Mouse (Mus musculus): ENCODE data around the gene Zc2hc1b. TPM values are rescaled to one million over a fixed set of nuclear protein-coding genes. Genes with fewer than 3 reads are reported as not detected.

Gene Zc2hc1b
- polyA plus RNA-seq, 1 experiment from 2014 or later, result not detected

GRCm38 (mm10) chr10:13116706-13117665 is 60.8 kb downstream of the Zc2hc1b start:
- ATAC-seq (ENCODE audit: insufficient number of reproducible peaks, low FRiP score, low TSS enrichment, low read depth) (no peak), DNase-seq (ENCODE audit: low spot score) (no peak)
- Histone ChIP-seq H3K27me3 (ENCODE audit: control insufficient read depth, insufficient read depth, low read length) (no peaks in the 10 kb centered on the region), H3K4me1 (ENCODE audit: control insufficient read depth, insufficient read depth, low read length) (peaks cover 4% of the 10 kb centered on the region), H3K27ac (replicated peaks; ENCODE audit: low read depth, low read length) (no peak overlapping the region), H3K9ac (ENCODE audit: low read length) (no peak overlapping the region), H3K9me3 (ENCODE audit: control insufficient read depth, low read length) (no peaks in the 10 kb centered on the region), H3K4me3 (ENCODE audit: low read depth, low read length) (no peak overlapping the region), H3K36me3 (ENCODE audit: control insufficient read depth, insufficient read depth, low read length) (no peaks in the 10 kb centered on the region), H3K4me2 (ENCODE audit: low read depth, severe bottlenecking) (no peak overlapping the region)
- WGBS, result 44% methylated on average over 9 of the region's 9 CpGs

GRCm38 (mm10) chr10:13115030-13115429 is 62.8 kb downstream of the Zc2hc1b start:
- H3K4me1 ChIP-seq (ENCODE audit: control insufficient read depth, insufficient read depth, low read length), result peaks cover 4% of the 10 kb centered on the region
- DNase-seq (ENCODE audit: low spot score) (no peak), ATAC-seq (ENCODE audit: insufficient number of reproducible peaks, low FRiP score, low TSS enrichment, low read depth) (no peak)
- no peak overlapping the region for H3K4me2 ChIP-seq (ENCODE audit: low read depth, severe bottlenecking)
- H3K9ac ChIP-seq (ENCODE audit: low read length), result no peak overlapping the region
- no peak overlapping the region for H3K4me3 ChIP-seq (ENCODE audit: low read depth, low read length)
- H3K27ac ChIP-seq (replicated peaks; ENCODE audit: low read depth, low read length), result 0 out of 2 replicates have a peak overlapping the region, but pooled peaks have one; percentile 8
- no peaks in the 10 kb centered on the region for H3K27me3 ChIP-seq (ENCODE audit: control insufficient read depth, insufficient read depth, low read length)
- 90% methylated on average over 4 of the region's 4 CpGs for WGBS
- no peaks in the 10 kb centered on the region for H3K9me3 ChIP-seq (ENCODE audit: control insufficient read depth, low read length)
- H3K36me3 ChIP-seq (ENCODE audit: control insufficient read depth, insufficient read depth, low read length), result no peaks in the 10 kb centered on the region

- no peaks in the 10 kb centered on the region for H3K27me3 ChIP-seq (ENCODE audit: control insufficient read depth, insufficient read depth, low read length)
- ATAC-seq (ENCODE audit: insufficient number of reproducible peaks, low FRiP score, low TSS enrichment, low read depth), result no peak
- H3K36me3 ChIP-seq (ENCODE audit: control insufficient read depth, insufficient read depth, low read length), result no peaks in the 10 kb centered on the region
- no peak overlapping the region for H3K4me2 ChIP-seq (ENCODE audit: low read depth, severe bottlenecking)
- no peaks in the 10 kb centered on the region for H3K9me3 ChIP-seq (ENCODE audit: control insufficient read depth, low read length)
- WGBS, result 89% methylated on average over 4 of the region's 4 CpGs
- DNase-seq (ENCODE audit: low spot score), result no peak
- H3K27ac ChIP-seq (replicated peaks; ENCODE audit: low read depth, low read length), result no peak overlapping the region
- H3K4me1 ChIP-seq (ENCODE audit: control insufficient read depth, insufficient read depth, low read length), result peaks cover 4% of the 10 kb centered on the region
- no peak overlapping the region for H3K9ac ChIP-seq (ENCODE audit: low read length)
- no peak overlapping the region for H3K4me3 ChIP-seq (ENCODE audit: low read depth, low read length)
Observed at GRCm38 (mm10) chr10:13113641-13114040, 64.2 kb downstream of the Zc2hc1b start.

GRCm38 (mm10) chr10:13112849-13113248 is 65.0 kb downstream of the Zc2hc1b start:
- H3K9ac ChIP-seq (ENCODE audit: low read length), result no peak overlapping the region
- DNase-seq (ENCODE audit: low spot score) (no peak), ATAC-seq (ENCODE audit: insufficient number of reproducible peaks, low FRiP score, low TSS enrichment, low read depth) (no peak)
- H3K27ac ChIP-seq (replicated peaks; ENCODE audit: low read depth, low read length), result no peak overlapping the region
- H3K27me3 ChIP-seq (ENCODE audit: control insufficient read depth, insufficient read depth, low read length), result no peaks in the 10 kb centered on the region
- no peak overlapping the region for H3K4me2 ChIP-seq (ENCODE audit: low read depth, severe bottlenecking)
- no peaks in the 10 kb centered on the region for H3K36me3 ChIP-seq (ENCODE audit: control insufficient read depth, insufficient read depth, low read length)
- no peak overlapping the region for H3K4me3 ChIP-seq (ENCODE audit: low read depth, low read length)
- WGBS, result 55% methylated on average over 3 of the region's 3 CpGs
- H3K4me1 ChIP-seq (ENCODE audit: control insufficient read depth, insufficient read depth, low read length), result peaks cover 4% of the 10 kb centered on the region
- no peaks in the 10 kb centered on the region for H3K9me3 ChIP-seq (ENCODE audit: control insufficient read depth, low read length)

GRCm38 (mm10) chr10:13109781-13110180 is 68.0 kb downstream of the Zc2hc1b start:
- Histone ChIP-seq H3K36me3 (ENCODE audit: control insufficient read depth, insufficient read depth, low read length) (no peaks in the 10 kb centered on the region), H3K27ac (replicated peaks; ENCODE audit: low read depth, low read length) (no peak overlapping the region), H3K4me1 (ENCODE audit: control insufficient read depth, insufficient read depth, low read length) (no peaks in the 10 kb centered on the region), H3K27me3 (ENCODE audit: control insufficient read depth, insufficient read depth, low read length) (no peaks in the 10 kb centered on the region), H3K4me2 (ENCODE audit: low read depth, severe bottlenecking) (no peak overlapping the region), H3K4me3 (ENCODE audit: low read depth, low read length) (no peak overlapping the region), H3K9ac (ENCODE audit: low read length) (no peak overlapping the region), H3K9me3 (ENCODE audit: control insufficient read depth, low read length) (no peaks in the 10 kb centered on the region)
- DNase-seq (ENCODE audit: low spot score) (no peak), ATAC-seq (ENCODE audit: insufficient number of reproducible peaks, low FRiP score, low TSS enrichment, low read depth) (no peak)
- 58% methylated on average over 1 of the region's 1 CpGs for WGBS

GRCm38 (mm10) chr10:13108847-13109246 is 69.0 kb downstream of the Zc2hc1b start:
- 53% methylated on average over 4 of the region's 4 CpGs for WGBS
- Histone ChIP-seq H3K4me1 (ENCODE audit: control insufficient read depth, insufficient read depth, low read length) (no peaks in the 10 kb centered on the region), H3K27ac (replicated peaks; ENCODE audit: low read depth, low read length) (no peak overlapping the region), H3K4me2 (ENCODE audit: low read depth, severe bottlenecking) (no peak overlapping the region), H3K27me3 (ENCODE audit: control insufficient read depth, insufficient read depth, low read length) (no peaks in the 10 kb centered on the region), H3K9ac (ENCODE audit: low read length) (no peak overlapping the region), H3K9me3 (ENCODE audit: control insufficient read depth, low read length) (no peaks in the 10 kb centered on the region), H3K36me3 (ENCODE audit: control insufficient read depth, insufficient read depth, low read length) (no peaks in the 10 kb centered on the region), H3K4me3 (ENCODE audit: low read depth, low read length) (no peak overlapping the region)
- DNase-seq (ENCODE audit: low spot score) (no peak), ATAC-seq (ENCODE audit: insufficient number of reproducible peaks, low FRiP score, low TSS enrichment, low read depth) (no peak)

- no peaks in the 10 kb centered on the region for H3K9me3 ChIP-seq (ENCODE audit: control insufficient read depth, low read length)
- WGBS, result 19% methylated on average over 7 of the region's 7 CpGs
- DNase-seq (ENCODE audit: low spot score) (peak; percentile 52), ATAC-seq (ENCODE audit: insufficient number of reproducible peaks, low FRiP score, low TSS enrichment, low read depth) (peak; percentile 37; the same call in 1 of the 2 replicates)
- no peak overlapping the region for H3K4me2 ChIP-seq (ENCODE audit: low read depth, severe bottlenecking)
- H3K27ac ChIP-seq (replicated peaks; ENCODE audit: low read depth, low read length), result peak overlapping the region; percentile 25; the same call in 1 of the 2 replicates
- no peak overlapping the region for H3K4me3 ChIP-seq (ENCODE audit: low read depth, low read length)
- no peaks in the 10 kb centered on the region for H3K27me3 ChIP-seq (ENCODE audit: control insufficient read depth, insufficient read depth, low read length)
- H3K36me3 ChIP-seq (ENCODE audit: control insufficient read depth, insufficient read depth, low read length), result no peaks in the 10 kb centered on the region
- no peaks in the 10 kb centered on the region for H3K4me1 ChIP-seq (ENCODE audit: control insufficient read depth, insufficient read depth, low read length)
- H3K9ac ChIP-seq (ENCODE audit: low read length), result no peak overlapping the region
Observed at GRCm38 (mm10) chr10:13108021-13108548, 69.7 kb downstream of the Zc2hc1b start.

- DNase-seq (ENCODE audit: low spot score) (no peak), ATAC-seq (ENCODE audit: insufficient number of reproducible peaks, low FRiP score, low TSS enrichment, low read depth) (no peak)
- Histone ChIP-seq H3K4me1 (ENCODE audit: control insufficient read depth, insufficient read depth, low read length) (no peaks in the 10 kb centered on the region), H3K9ac (ENCODE audit: low read length) (no peak overlapping the region), H3K9me3 (ENCODE audit: control insufficient read depth, low read length) (no peaks in the 10 kb centered on the region), H3K27ac (replicated peaks; ENCODE audit: low read depth, low read length) (no peak overlapping the region), H3K27me3 (ENCODE audit: control insufficient read depth, insufficient read depth, low read length) (no peaks in the 10 kb centered on the region), H3K36me3 (ENCODE audit: control insufficient read depth, insufficient read depth, low read length) (no peaks in the 10 kb centered on the region), H3K4me3 (ENCODE audit: low read depth, low read length) (no peak overlapping the region), H3K4me2 (ENCODE audit: low read depth, severe bottlenecking) (no peak overlapping the region)
- 87% methylated on average over 9 of the region's 9 CpGs for WGBS
Observed at GRCm38 (mm10) chr10:13106909-13107624, 70.8 kb downstream of the Zc2hc1b start.
